Mouse (Mus musculus): ENCODE data around the gene Mfap1a. TPM values are rescaled to one million over a fixed set of nuclear protein-coding genes. Genes with fewer than 3 reads are reported as not detected.
"Not testable (repeated sequence)": the region's sequence is repeated elsewhere in the genome, so short reads cannot be mapped to it uniquely, and the experiment has no call there.

Mfap1a gene
- total RNA-seq, 1 experiment, result 27.8 TPM

DNA sequence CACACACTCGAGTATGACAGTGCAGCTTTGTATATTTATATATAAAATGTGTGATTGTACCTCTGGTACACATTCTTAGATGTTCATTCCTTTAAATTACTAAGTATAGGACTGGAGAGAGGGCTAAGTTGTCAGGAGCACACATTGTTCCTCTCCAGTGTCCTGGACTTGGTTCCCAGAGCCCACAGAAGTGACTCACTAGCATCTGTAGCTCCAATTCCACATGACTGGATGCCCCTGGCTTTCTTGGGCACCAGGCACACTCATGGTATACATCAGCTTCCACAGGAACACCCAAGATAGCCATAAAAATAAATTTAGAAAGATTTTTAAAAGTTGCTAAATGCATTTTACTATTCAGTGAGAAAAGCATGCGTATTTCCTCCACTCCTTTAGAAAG lies 18.6 kb upstream of the Mfap1a start:
- DNase-seq (ENCODE audit: low read depth, low spot score), result no peak
- in situ Hi-C loops (cut with MboI; ENCODE audit: low sequenced_read_pairs in 2 of 2, unreplicated experiment in 2 of 2), result no loop called here
- Histone ChIP-seq H3K27ac (ENCODE audit: insufficient read depth, low read depth, low read length, poor library complexity, severe bottlenecking) (no peak overlapping the region), H3K4me1 (ENCODE audit: control insufficient read depth in 2 of 2, insufficient read depth in 2 of 2, low read length in 2 of 2, poor library complexity in 1 of 2) (peaks cover 0 to 8% of the 10 kb centered on the region in 2 experiments; a peak in 3 of 4 replicates), H3K9me3 (ENCODE audit: control insufficient read depth, insufficient read depth, low read depth, low read length) (no peaks in the 10 kb centered on the region), H3K36me3 (ENCODE audit: control insufficient read depth, insufficient read depth, low read length, poor library complexity, severe bottlenecking) (peaks cover 12% of the 10 kb centered on the region), H3K9ac (ENCODE audit: insufficient read depth, low read depth, low read length, poor library complexity, severe bottlenecking) (no peak overlapping the region), H3K4me3 (ENCODE audit: insufficient read depth in 1 of 2, low read depth in 1 of 2, low read length in 2 of 2, poor library complexity in 1 of 2, severe bottlenecking in 1 of 2) (no peak overlapping the region)
- no peak for TF ChIP-seq CHD2 (IDR thresholded peaks at IDR 0.05; ENCODE audit: low read depth, low read length)
- TF ChIP-seq MAFK (IDR thresholded peaks at IDR 0.05; ENCODE audit: insufficient read depth, low read depth, low read length), result no peak

DNA sequence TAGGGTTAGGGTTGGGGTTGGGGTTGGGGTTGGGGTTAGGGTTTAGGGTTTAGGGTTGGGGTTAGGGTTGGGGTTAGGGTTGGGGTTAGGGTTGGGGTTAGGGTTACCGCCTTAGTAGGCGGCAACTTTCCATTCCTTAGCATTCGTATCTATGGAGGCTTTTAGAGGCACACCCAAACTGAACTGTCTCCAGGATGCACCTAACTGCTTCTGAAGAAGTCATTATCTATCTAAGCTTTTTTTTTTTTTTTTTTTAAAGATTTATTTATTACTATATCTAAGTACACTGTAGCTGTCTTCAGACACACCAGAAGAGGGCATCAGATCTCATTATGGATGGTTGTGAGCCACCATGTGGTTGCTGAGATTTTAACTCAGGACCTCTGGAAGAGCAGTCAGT lies 16.4 kb upstream of the Mfap1a start:
- H3K36me3 ChIP-seq (ENCODE audit: control insufficient read depth, insufficient read depth, low read length, poor library complexity, severe bottlenecking), result peaks cover 12% of the 10 kb centered on the region
- in situ Hi-C loops (cut with MboI; ENCODE audit: low sequenced_read_pairs in 2 of 2, unreplicated experiment in 2 of 2); H3K4me1 ChIP-seq (ENCODE audit: control insufficient read depth in 2 of 2, insufficient read depth in 2 of 2, low read length in 2 of 2, poor library complexity in 1 of 2); H3K9ac ChIP-seq (ENCODE audit: insufficient read depth, low read depth, low read length, poor library complexity, severe bottlenecking); H3K27ac ChIP-seq (ENCODE audit: insufficient read depth, low read depth, low read length, poor library complexity, severe bottlenecking); H3K4me3 ChIP-seq (ENCODE audit: insufficient read depth in 1 of 2, low read depth in 1 of 2, low read length in 2 of 2, poor library complexity in 1 of 2, severe bottlenecking in 1 of 2); H3K9me3 ChIP-seq (ENCODE audit: control insufficient read depth, insufficient read depth, low read depth, low read length); DNase-seq (ENCODE audit: low read depth, low spot score): not testable (repeated sequence)
- TF ChIP-seq ZNF384 (IDR thresholded peaks at IDR 0.05; ENCODE audit: low read depth, low read length), result peak; percentile 51; the same call in 1 of the 2 replicates

DNA sequence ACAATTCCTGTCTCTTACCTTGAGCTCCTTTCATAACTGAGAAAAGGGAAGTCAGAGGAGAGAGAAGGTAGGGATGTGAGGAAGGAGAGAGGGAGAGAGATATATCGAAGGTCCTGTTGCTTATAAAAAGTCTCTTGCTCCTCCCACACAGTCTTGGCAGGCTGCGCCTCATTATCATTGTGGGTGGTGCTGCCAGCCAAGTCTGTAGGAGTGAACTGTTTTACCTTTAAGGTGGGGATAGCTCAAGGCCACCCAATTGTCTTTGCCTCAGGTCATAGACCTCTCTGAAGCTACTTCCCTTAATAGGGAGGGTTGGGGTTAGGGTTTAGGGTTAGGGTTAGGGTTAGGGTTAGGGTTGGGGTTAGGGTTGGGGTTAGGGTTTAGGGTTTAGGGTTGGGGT lies 15.5 kb upstream of the Mfap1a start:
- in situ Hi-C loops (cut with MboI; ENCODE audit: low sequenced_read_pairs in 2 of 2, unreplicated experiment in 2 of 2), result no loop called here
- Histone ChIP-seq H3K4me3 (ENCODE audit: insufficient read depth in 1 of 2, low read depth in 1 of 2, low read length in 2 of 2, poor library complexity in 1 of 2, severe bottlenecking in 1 of 2) (no peak overlapping the region), H3K9me3 (ENCODE audit: control insufficient read depth, insufficient read depth, low read depth, low read length) (no peaks in the 10 kb centered on the region), H3K27ac (ENCODE audit: insufficient read depth, low read depth, low read length, poor library complexity, severe bottlenecking) (no peak overlapping the region; the same call in 1 of the 2 replicates), H3K36me3 (ENCODE audit: control insufficient read depth, insufficient read depth, low read length, poor library complexity, severe bottlenecking) (peaks cover 12% of the 10 kb centered on the region), H3K9ac (ENCODE audit: insufficient read depth, low read depth, low read length, poor library complexity, severe bottlenecking) (no peak overlapping the region), H3K4me1 (ENCODE audit: control insufficient read depth in 2 of 2, insufficient read depth in 2 of 2, low read length in 2 of 2, poor library complexity in 1 of 2) (peaks cover 0 to 8% of the 10 kb centered on the region in 2 experiments; a peak in 3 of 4 replicates)
- peak; percentile 69 for DNase-seq (ENCODE audit: low read depth, low spot score)
- TF ChIP-seq ZNF384 (IDR thresholded peaks at IDR 0.05; ENCODE audit: low read depth, low read length) (no peak), CHD2 (IDR thresholded peaks at IDR 0.05; ENCODE audit: low read depth, low read length) (no peak), MAFK (IDR thresholded peaks at IDR 0.05; ENCODE audit: insufficient read depth, low read depth, low read length) (no peak), ZC3H11A (IDR thresholded peaks at IDR 0.05; ENCODE audit: borderline replicate concordance, low read depth, low read length) (no peak), HCFC1 (IDR thresholded peaks at IDR 0.05; ENCODE audit: borderline replicate concordance, insufficient read depth, low read length) (no peak)

DNA sequence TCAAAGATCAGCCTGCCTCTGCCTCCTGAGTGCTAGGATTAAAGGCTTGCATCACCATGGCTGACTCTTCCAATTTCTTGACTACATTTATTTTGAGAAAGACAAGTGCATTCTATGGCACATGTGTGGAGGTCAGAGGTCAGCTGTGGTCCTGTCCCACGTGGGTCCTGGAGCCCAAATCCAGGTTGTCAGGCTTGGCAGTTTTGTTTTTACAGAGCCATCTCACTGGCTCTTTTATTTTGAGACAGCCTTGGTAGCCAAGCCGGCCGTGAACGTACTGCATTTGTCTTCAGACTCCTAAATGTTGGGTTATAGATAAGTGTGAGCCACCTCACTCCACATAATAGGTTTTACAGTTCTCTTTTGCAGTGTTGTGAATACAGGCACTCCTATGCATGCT lies 12.2 kb upstream of the Mfap1a start:
- in situ Hi-C loops (cut with MboI; ENCODE audit: low sequenced_read_pairs in 2 of 2, unreplicated experiment in 2 of 2); H3K27ac ChIP-seq (ENCODE audit: insufficient read depth, low read depth, low read length, poor library complexity, severe bottlenecking); H3K9me3 ChIP-seq (ENCODE audit: control insufficient read depth, insufficient read depth, low read depth, low read length); H3K9ac ChIP-seq (ENCODE audit: insufficient read depth, low read depth, low read length, poor library complexity, severe bottlenecking); H3K4me3 ChIP-seq (ENCODE audit: insufficient read depth in 1 of 2, low read depth in 1 of 2, low read length in 2 of 2, poor library complexity in 1 of 2, severe bottlenecking in 1 of 2); DNase-seq (ENCODE audit: low read depth, low spot score): not testable (repeated sequence)
- H3K36me3 ChIP-seq (ENCODE audit: control insufficient read depth, insufficient read depth, low read length, poor library complexity, severe bottlenecking), result peaks cover 14% of the 10 kb centered on the region
- peaks cover 3 to 13% of the 10 kb centered on the region in 2 experiments; a peak in 3 of 4 replicates for H3K4me1 ChIP-seq (ENCODE audit: control insufficient read depth in 2 of 2, insufficient read depth in 2 of 2, low read length in 2 of 2, poor library complexity in 1 of 2)

DNA sequence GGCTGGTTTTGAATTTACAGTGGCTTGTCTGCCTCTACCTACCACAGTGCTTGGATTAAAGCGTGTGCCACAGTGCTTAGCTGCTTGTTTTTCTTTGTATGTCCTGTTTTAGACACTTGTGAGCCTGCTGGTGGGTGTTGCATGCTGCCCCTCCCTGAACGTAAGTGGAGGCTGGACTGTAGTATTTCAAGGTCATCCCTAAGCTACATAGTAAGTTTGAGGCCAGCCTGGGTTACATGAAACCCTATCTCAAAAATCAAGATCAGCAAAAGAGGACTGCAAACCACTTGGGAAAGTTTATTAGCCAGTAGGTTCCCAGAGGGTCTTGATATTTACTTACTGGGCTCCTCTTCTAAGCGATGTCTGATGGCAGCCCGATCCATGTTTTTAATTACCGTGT lies 11.6 kb upstream of the Mfap1a start:
- H3K27ac ChIP-seq (ENCODE audit: insufficient read depth, low read depth, low read length, poor library complexity, severe bottlenecking), result no peak overlapping the region
- peaks cover 14% of the 10 kb centered on the region for H3K36me3 ChIP-seq (ENCODE audit: control insufficient read depth, insufficient read depth, low read length, poor library complexity, severe bottlenecking)
- H3K9me3 ChIP-seq (ENCODE audit: control insufficient read depth, insufficient read depth, low read depth, low read length), result no peaks in the 10 kb centered on the region
- H3K9ac ChIP-seq (ENCODE audit: insufficient read depth, low read depth, low read length, poor library complexity, severe bottlenecking), result no peak overlapping the region
- peaks cover 3 to 14% of the 10 kb centered on the region in 2 experiments; a peak in 3 of 4 replicates for H3K4me1 ChIP-seq (ENCODE audit: control insufficient read depth in 2 of 2, insufficient read depth in 2 of 2, low read length in 2 of 2, poor library complexity in 1 of 2)
- no peak overlapping the region for H3K4me3 ChIP-seq (ENCODE audit: insufficient read depth in 1 of 2, low read depth in 1 of 2, low read length in 2 of 2, poor library complexity in 1 of 2, severe bottlenecking in 1 of 2)
- in situ Hi-C loops (cut with MboI; ENCODE audit: low sequenced_read_pairs in 2 of 2, unreplicated experiment in 2 of 2), result no loop called here
- no peak for TF ChIP-seq ZC3H11A (IDR thresholded peaks at IDR 0.05; ENCODE audit: borderline replicate concordance, low read depth, low read length)
- no peak for TF ChIP-seq HCFC1 (IDR thresholded peaks at IDR 0.05; ENCODE audit: borderline replicate concordance, insufficient read depth, low read length)
- TF ChIP-seq ZNF384 (IDR thresholded peaks at IDR 0.05; ENCODE audit: low read depth, low read length), result no peak
- no peak for TF ChIP-seq MAFK (IDR thresholded peaks at IDR 0.05; ENCODE audit: insufficient read depth, low read depth, low read length)
- TF ChIP-seq CHD2 (IDR thresholded peaks at IDR 0.05; ENCODE audit: low read depth, low read length), result no peak
- no peak for DNase-seq (ENCODE audit: low read depth, low spot score)

All from ES-E14 (cell line).